Mouse (Mus musculus) stomach, embryonic 14.5 days (tissue): ENCODE measurements around the gene Gm11596. TPM values are rescaled to one million over a fixed set of nuclear protein-coding genes. Genes with fewer than 3 reads are reported as not detected.
"Not testable (repeated sequence)": the region's sequence is repeated elsewhere in the genome, so short reads cannot be mapped to it uniquely, and the experiment has no call there.

Source experiments
- ATAC-seq: fragments of 200-750 bp; cut with Nextera tagmentation; 2 replicates; pipeline ENCODE4 v1.8.0; 2017; ENCODE audit warnings: low read depth, moderate TSS enrichment; ENCODE audit not compliant: insufficient number of reproducible peaks, insufficient read depth, low FRiP score
- H3K27ac ChIP-seq: fragments of 300-500 bp; sonication (generic); 2 replicates; pipeline ENCODE4 v1.5.1; 2014; ENCODE audit warnings: mild to moderate bottlenecking, low read length, moderate library complexity, mixed read lengths
- H3K27me3 ChIP-seq: fragments of 300-500 bp; sonication (generic); 2 replicates; pipeline ENCODE4 v1.6.1; 2014; ENCODE audit warnings: low read length, control low read depth, mixed read lengths; ENCODE audit not compliant: control insufficient read depth, insufficient read depth
- H3K36me3 ChIP-seq: fragments of 300-500 bp; sonication (generic); 2 replicates; pipeline ENCODE4 v1.6.1; 2014; ENCODE audit warnings: mild to moderate bottlenecking, control low read depth, low read length, moderate library complexity, mixed read lengths; ENCODE audit not compliant: control insufficient read depth, insufficient read depth
- H3K4me1 ChIP-seq: fragments of 300-500 bp; sonication (generic); 2 replicates; pipeline ENCODE4 v1.6.1; 2014; ENCODE audit warnings: low read length, control low read depth, mixed read lengths; ENCODE audit not compliant: control insufficient read depth, insufficient read depth
- H3K4me2 ChIP-seq: fragments of 300-500 bp; sonication (generic); replicated peaks from 2 replicates; pipeline ENCODE4 v1.6.1; 2014; ENCODE audit warnings: low read depth, low read length, control low read depth
- H3K4me3 ChIP-seq: fragments of 300-500 bp; sonication (generic); 2 replicates; pipeline ENCODE4 v1.5.1; 2014; ENCODE audit warnings: low read depth, low read length, control low read depth
- H3K9ac ChIP-seq: fragments of 300-500 bp; sonication (generic); replicated peaks from 2 replicates; pipeline ENCODE4 v1.6.1; 2014; ENCODE audit warnings: low read depth, mild to moderate bottlenecking, control low read depth, low read length, moderate library complexity, mixed read lengths
- H3K9me3 ChIP-seq: fragments of 300-500 bp; sonication (generic); 2 replicates; pipeline ENCODE4 v1.6.1; 2016; ENCODE audit warnings: low read depth, low read length, control low read depth; ENCODE audit not compliant: control insufficient read depth
- WGBS: fragments of 180-500 bp; shearing (Covaris S2); extraction: QIAGEN DNeasy Blood & Tissue Kit; methylation state at CpG from one replicate; pipeline ENCODE4 v1.1.7; 2014; 5-methylcytosine and 5-hydroxymethylcytosine counted together
- polyA plus RNA-seq: library from polyadenylated mRNA; unstranded; fragments of >200 nt; fragmentation: Nextera tagmentation; extraction: Ambion mirVana; gene quantifications from 2 replicates; pipeline ENCODE4 v1.2.1, GENCODE M21; 2014

Gene Gm11596
- polyA plus RNA-seq, result not detected in 2 replicates

DNA sequence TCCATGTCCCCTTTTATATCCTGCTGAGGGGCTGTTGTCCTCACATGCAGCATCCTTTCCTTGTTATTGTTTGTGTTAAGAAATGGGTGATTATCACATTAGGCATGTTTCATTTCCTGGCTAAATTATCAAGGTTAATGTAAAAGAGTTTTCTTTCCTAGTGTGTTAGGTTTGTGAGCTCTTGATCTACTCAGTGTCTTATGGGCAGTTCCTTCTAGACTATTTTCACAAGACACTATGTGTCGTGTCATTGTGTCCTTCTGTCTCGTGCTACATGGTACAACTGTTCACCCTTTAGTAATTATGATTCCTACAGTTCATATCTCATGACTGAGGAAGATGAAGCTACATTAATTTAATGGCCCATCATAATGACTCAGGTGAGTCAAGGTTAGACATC, at the start of gene Gm11596:
Gene Gm11596 (minus strand): TSS at position 101 of the 400 bp plus-strand sequence.
- ATAC-seq, result no peak
- no peaks in the 10 kb centered on the region for H3K9me3 ChIP-seq
- no peaks in the 10 kb centered on the region for H3K4me1 ChIP-seq
- no peak within 1 kb of the TSS for H3K4me2 ChIP-seq
- H3K4me3 ChIP-seq, result no peak within 1 kb of the TSS
- 75% methylated on average over 2 of the region's 2 CpGs for WGBS
- H3K36me3 ChIP-seq, result no peaks in the 10 kb centered on the region
- no peaks in the 10 kb centered on the region for H3K27me3 ChIP-seq
- no peak within 1 kb of the TSS for H3K27ac ChIP-seq
- H3K9ac ChIP-seq, result no peak within 1 kb of the TSS

DNA sequence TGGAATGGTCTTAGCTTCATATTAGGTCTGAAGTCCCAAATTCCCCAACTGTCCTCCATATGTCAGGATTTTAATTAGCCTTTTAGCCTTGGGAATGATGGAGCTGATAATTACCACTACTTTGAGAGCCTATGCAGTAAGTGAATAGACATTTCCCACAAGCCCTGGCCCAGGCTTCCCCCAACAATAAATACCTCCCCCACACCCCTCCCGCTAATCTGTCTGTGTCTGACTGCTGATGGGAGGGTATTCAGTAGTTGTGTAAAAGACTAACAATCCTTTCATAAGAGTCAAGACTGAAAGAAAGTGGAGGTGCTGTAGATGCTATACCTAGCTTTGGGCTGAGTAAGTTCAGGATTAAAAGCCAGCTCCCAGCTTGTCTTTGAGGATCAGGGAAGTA, 48.9 kb upstream of the Gm11596 start:
- no peaks in the 10 kb centered on the region for H3K4me1 ChIP-seq
- H3K27me3 ChIP-seq, result no peaks in the 10 kb centered on the region
- no peaks in the 10 kb centered on the region for H3K36me3 ChIP-seq
- no peak for ATAC-seq
- no peak overlapping the region for H3K9ac ChIP-seq
- no peak overlapping the region for H3K4me3 ChIP-seq
- no peak overlapping the region for H3K27ac ChIP-seq
- H3K9me3 ChIP-seq, result no peaks in the 10 kb centered on the region
- no peak overlapping the region for H3K4me2 ChIP-seq
- 65% methylated on average over 1 of the region's 1 CpGs for WGBS

DNA sequence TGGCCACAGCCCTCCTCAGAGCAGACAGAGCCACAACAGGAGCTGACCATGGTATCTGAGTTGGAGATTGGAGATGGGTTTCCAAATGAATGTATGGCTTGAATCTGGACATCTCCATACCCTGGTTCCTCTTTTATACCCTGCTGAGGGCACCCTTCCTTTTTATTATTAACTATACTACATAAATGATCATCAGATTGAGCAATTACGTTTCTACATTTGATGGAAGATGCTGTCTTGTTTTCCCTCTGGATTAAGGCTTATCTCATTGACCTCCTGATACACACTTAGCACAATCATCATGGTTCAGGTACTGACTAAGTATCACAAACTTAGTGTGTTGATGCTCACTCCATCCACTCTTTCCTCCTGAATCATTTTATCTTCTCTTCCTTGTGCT, 44.7 kb upstream of the Gm11596 start, which contains the start of gene 2300003K06Rik:
Gene 2300003K06Rik (minus strand): TSS at position 101 of the 400 bp plus-strand sequence.
- Histone ChIP-seq H3K4me3 (no peak within 1 kb of the TSS), H3K4me2 (no peak within 1 kb of the TSS), H3K9ac (no peak within 1 kb of the TSS), H3K4me1 (no peaks in the 10 kb centered on the region), H3K27me3 (no peaks in the 10 kb centered on the region), H3K27ac (no peak within 1 kb of the TSS), H3K36me3 (no peaks in the 10 kb centered on the region), H3K9me3 (no peaks in the 10 kb centered on the region)
- ATAC-seq, result no peak
- 67% methylated on average over 1 of the region's 1 CpGs for WGBS

DNA sequence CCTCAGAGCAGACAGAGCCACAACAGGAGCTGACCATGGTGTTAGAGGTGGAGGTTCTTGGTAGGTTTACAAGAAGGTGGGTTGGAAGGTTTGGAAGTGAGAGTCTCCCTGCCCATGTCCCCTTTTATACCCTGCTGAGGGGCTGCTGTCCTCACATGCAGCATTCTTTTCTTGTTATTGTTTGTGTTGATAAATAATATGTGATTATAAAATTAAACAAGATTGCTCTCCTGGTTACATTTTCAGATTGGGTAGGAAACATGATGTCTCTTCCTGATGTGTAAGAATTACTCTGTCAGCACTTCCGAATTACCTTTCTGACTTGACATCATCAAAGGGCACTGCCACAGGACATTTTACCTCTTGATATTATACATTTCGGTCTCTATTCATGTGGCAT, 22.3 kb upstream of the Gm11596 start, which contains the start of gene Gm11564:
Gene Gm11564 (minus strand): TSS at position 101 of the 400 bp plus-strand sequence.
- H3K27ac ChIP-seq, H3K4me2 ChIP-seq, H3K9ac ChIP-seq, ATAC-seq, H3K4me1 ChIP-seq, H3K4me3 ChIP-seq, H3K36me3 ChIP-seq, H3K27me3 ChIP-seq, H3K9me3 ChIP-seq: not testable (repeated sequence)
- 81% methylated on average over 2 of the region's 2 CpGs for WGBS

DNA sequence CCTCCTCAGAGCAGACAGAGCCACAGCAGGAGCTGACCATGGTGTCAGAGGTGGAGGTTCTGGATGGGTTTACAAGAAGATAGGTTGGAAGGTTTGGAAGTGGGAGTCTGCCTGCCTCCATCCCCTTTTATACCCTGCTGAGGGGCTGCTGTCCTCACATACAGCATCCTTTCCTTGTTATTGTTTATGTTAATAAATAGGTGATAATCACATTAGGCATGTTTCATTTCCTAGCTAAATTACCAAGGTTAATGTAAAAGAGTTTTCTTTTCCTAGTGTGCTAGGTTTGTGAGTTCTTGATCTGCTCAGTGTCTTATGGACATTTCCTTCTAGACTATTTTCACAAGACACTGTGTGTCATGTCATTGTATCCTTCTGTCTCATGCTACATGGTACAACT, 16.5 kb upstream of the Gm11596 start, which contains the start of gene Krtap4-13:
Gene Krtap4-13 (minus strand): TSS at position 101 of the 400 bp plus-strand sequence.
- H3K4me2 ChIP-seq, H3K4me1 ChIP-seq, H3K27ac ChIP-seq, H3K9me3 ChIP-seq, ATAC-seq, H3K9ac ChIP-seq, H3K4me3 ChIP-seq, H3K36me3 ChIP-seq, H3K27me3 ChIP-seq: not testable (repeated sequence)

DNA sequence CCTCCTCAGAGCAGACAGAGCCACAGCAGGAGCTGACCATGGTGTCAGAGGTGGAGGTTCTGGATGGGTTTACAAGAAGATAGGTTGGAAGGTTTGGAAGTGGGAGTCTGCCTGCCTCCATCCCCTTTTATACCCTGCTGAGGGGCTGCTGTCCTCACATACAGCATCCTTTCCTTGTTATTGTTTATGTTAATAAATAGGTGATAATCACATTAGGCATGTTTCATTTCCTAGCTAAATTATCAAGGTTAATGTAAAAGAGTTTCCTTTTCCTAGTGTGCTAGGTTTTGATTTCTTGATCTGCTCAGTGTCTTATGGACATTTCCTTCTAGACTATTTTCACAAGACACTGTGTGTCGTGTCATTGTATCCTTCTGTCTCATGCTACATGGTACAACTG, 11.1 kb upstream of the Gm11596 start, which contains the start of gene Gm11554:
Gene Gm11554 (minus strand): TSS at position 101 of the 400 bp plus-strand sequence.
- H3K36me3 ChIP-seq, H3K27ac ChIP-seq, ATAC-seq, H3K9me3 ChIP-seq, H3K4me3 ChIP-seq, H3K4me1 ChIP-seq, H3K27me3 ChIP-seq, H3K9ac ChIP-seq, H3K4me2 ChIP-seq: not testable (repeated sequence)
- no CpG with 5 or more reads among the region's 1 CpGs for WGBS

DNA sequence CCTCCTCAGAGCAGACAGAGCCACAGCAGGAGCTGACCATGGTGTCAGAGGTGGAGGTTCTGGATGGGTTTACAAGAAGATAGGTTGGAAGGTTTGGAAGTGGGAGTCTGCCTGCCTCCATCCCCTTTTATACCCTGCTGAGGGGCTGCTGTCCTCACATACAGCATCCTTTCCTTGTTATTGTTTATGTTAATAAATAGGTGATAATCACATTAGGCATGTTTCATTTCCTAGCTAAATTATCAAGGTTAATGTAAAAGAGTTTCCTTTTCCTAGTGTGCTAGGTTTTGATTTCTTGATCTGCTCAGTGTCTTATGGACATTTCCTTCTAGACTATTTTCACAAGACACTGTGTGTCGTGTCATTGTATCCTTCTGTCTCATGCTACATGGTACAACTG, 5.6 kb upstream of the Gm11596 start, which contains the start of gene Gm11569:
Gene Gm11569 (minus strand): TSS at position 101 of the 400 bp plus-strand sequence.
- WGBS, result no CpG with 5 or more reads among the region's 1 CpGs
- not testable (repeated sequence) for ATAC-seq, H3K9ac ChIP-seq

DNA sequence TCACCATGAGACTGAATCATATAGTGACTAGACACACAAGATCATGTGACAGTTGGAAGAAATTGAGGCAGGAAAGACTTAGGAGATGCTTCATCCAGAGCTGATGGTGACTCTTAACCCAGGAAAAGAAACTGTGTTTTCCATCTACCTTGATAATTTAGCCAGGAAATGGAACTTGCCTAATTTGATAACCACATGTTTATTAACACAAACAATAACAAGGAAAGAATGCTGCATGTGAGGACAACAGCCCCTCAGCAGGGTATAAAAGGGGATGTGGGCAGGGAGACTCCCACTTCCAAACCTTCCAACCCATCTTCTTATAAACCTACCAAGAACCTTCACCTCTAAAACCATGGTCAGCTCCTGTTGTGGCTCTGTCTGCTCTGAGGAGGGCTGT, 8.4 kb downstream of the Gm11596 start, which contains the start of gene Krtap4-9:
Gene Krtap4-9 (plus strand): TSS at position 301 of the 400 bp plus-strand sequence.
- H3K27ac ChIP-seq, H3K36me3 ChIP-seq, H3K4me3 ChIP-seq, H3K27me3 ChIP-seq, H3K9me3 ChIP-seq, ATAC-seq, H3K4me2 ChIP-seq, H3K4me1 ChIP-seq, H3K9ac ChIP-seq: not testable (repeated sequence)

More for the DNA sequence above, 5.6 kb upstream of the Gm11596 start, which contains the start of gene Gm11569:
- not testable (repeated sequence) for H3K4me1 ChIP-seq, H3K4me2 ChIP-seq, H3K9me3 ChIP-seq, H3K36me3 ChIP-seq, H3K27me3 ChIP-seq, H3K4me3 ChIP-seq, H3K27ac ChIP-seq

DNA sequence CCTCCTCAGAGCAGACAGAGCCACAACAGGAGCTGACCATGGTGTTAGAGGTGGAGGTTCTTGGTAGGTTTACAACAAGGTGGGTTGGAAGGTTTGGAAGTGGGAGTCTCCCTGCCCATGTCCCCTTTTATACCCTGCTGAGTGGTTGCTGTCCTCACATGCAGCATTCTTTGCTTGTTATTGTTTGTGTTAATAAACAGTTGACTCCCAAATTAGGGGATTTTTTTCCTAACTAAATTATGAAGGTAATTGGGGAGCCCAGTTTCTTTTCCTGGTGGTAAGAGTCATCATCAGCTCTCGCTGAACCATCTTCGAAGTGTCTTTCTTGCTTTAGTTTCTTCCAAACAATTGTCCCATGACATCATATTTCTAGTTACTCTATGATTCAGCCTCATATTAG, 12.7 kb downstream of the Gm11596 start, which contains the start of gene Krtap4-8:
Gene Krtap4-8 (minus strand): TSS at position 101 of the 400 bp plus-strand sequence.
- Histone ChIP-seq H3K9ac (no peak within 1 kb of the TSS), H3K27me3 (no peaks in the 10 kb centered on the region), H3K36me3 (no peaks in the 10 kb centered on the region), H3K9me3 (no peaks in the 10 kb centered on the region), H3K4me3 (no peak within 1 kb of the TSS), H3K27ac (no peak within 1 kb of the TSS), H3K4me2 (no peak within 1 kb of the TSS), H3K4me1 (0 out of 2 replicates have a peak, but pooled peaks cover 4% of the 10 kb centered on the region)
- no peak for ATAC-seq
- WGBS, result 90% methylated on average over 2 of the region's 2 CpGs
